Mouse (Mus musculus) hindbrain, postnatal 0 days (tissue): Measurements from ENCODE around the gene Zc3h12a. TPM values are rescaled to one million over a fixed set of nuclear protein-coding genes. Genes with fewer than 3 reads are reported as not detected.

Source experiments
- ATAC-seq: fragments of 200-750 bp; cut with Nextera tagmentation; 2 replicates; pipeline ENCODE4 v1.8.0; 2017; ENCODE audit warnings: mild to moderate bottlenecking, moderate TSS enrichment, moderate library complexity
- DNase-seq: peaks from one replicate; pipeline ENCODE4 v3.0.0-alpha.2; 2015; ENCODE audit warnings: low spot score
- H3K27ac ChIP-seq: fragments of 300-500 bp; sonication (generic); 2 replicates; pipeline ENCODE4 v1.5.1; 2014; ENCODE audit warnings: mild to moderate bottlenecking
- H3K27me3 ChIP-seq: fragments of 300-500 bp; sonication (generic); 2 replicates; pipeline ENCODE4 v1.6.1; 2014; ENCODE audit warnings: low read length, mixed read lengths; ENCODE audit not compliant: insufficient read depth
- H3K36me3 ChIP-seq: fragments of 300-500 bp; sonication (generic); 2 replicates; pipeline ENCODE4 v1.6.1; 2014; ENCODE audit warnings: low read length, mixed read lengths; ENCODE audit not compliant: insufficient read depth
- H3K4me1 ChIP-seq: fragments of 300-500 bp; sonication (generic); 2 replicates; pipeline ENCODE4 v1.6.1; 2014; ENCODE audit warnings: antibody characterized with exemption, low read length, mixed read lengths; ENCODE audit not compliant: insufficient read depth
- H3K4me2 ChIP-seq: fragments of 300-500 bp; sonication (generic); 2 replicates; pipeline ENCODE4 v1.6.1; 2014; ENCODE audit warnings: low read depth, mild to moderate bottlenecking, low read length, moderate library complexity, mixed read lengths
- H3K4me3 ChIP-seq: fragments of 300-500 bp; sonication (generic); 2 replicates; pipeline ENCODE4 v1.5.1; 2014; ENCODE audit warnings: low read length
- H3K9ac ChIP-seq: fragments of 300-500 bp; sonication (generic); replicated peaks from 2 replicates; pipeline ENCODE4 v1.6.1; 2014; ENCODE audit warnings: mild to moderate bottlenecking, low read length, moderate library complexity, mixed read lengths
- H3K9me3 ChIP-seq: fragments of 300-500 bp; sonication (generic); 2 replicates; pipeline ENCODE4 v1.6.1; 2016; ENCODE audit warnings: low read length, mixed read lengths
- CTCF ChIP-seq: IDR thresholded peaks from 2 replicates; pipeline ENCODE4 v1.5.1; 2016; ENCODE audit warnings: antibody characterized with exemption, control low read depth, low read depth
- WGBS: fragments of 180-500 bp; shearing (Covaris S2); extraction: QIAGEN DNeasy Blood & Tissue Kit; methylation state at CpG from one replicate; pipeline ENCODE4 v1.1.7; 2014; 5-methylcytosine and 5-hydroxymethylcytosine counted together
- polyA plus RNA-seq: library from polyadenylated mRNA; unstranded; fragments of >200 nt; fragmentation: Nextera tagmentation; extraction: Ambion mirVana; gene quantifications from 2 replicates; pipeline ENCODE4 v1.2.1, GENCODE M21; 2015
- total RNA-seq: library from RNA; depleted of rRNA; stranded (reverse); fragments of >200 nt; gene quantifications from 2 replicates; pipeline ENCODE4 v1.2.3, GENCODE M21; 2014

Zc3h12a gene
- total and polyA plus RNA-seq, 2 experiments from 2014 or later, result 0.31 TPM; not detected in 1

DNA sequence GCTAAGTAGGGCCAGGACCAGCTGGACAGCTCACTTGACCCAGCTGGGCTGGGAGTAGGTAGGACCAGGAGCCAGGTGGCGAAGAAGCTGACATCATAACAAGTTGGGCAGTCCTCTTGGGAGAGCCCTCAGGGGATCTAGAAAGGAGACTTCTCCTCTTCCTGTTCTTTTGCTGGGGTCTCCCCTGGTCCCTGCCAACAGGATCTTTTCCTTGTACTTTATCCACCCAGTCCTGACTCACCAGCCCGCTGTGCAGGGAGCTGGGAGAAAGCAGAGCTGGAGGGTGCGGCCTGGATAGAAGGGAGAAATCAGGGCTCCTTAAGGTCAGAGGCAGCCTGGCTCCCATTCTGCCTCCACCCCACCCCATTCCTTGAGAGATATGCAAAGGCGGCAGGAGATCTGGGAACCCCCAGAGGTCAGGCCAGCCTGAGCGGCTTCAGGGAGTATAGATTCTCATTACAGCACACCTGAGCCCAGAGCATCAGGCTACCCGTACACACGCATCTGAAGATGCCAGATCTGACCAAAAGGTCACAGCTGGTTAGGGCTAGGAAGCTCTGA, 2.2 kb downstream of the Zc3h12a start:
- 74% methylated on average over 7 of the region's 7 CpGs for WGBS
- no peak for ATAC-seq
- DNase-seq, result no peak
- Histone ChIP-seq H3K4me1 (0 out of 2 replicates have a peak, but pooled peaks cover 6% of the 10 kb centered on the region), H3K9me3 (no peaks in the 10 kb centered on the region), H3K27me3 (no peaks in the 10 kb centered on the region), H3K9ac (no peak overlapping the region), H3K27ac (no peak overlapping the region), H3K4me3 (no peak overlapping the region), H3K4me2 (no peak overlapping the region), H3K36me3 (no peaks in the 10 kb centered on the region)
- TF ChIP-seq CTCF, result no peak

- Histone ChIP-seq H3K9me3 (no peaks in the 10 kb centered on the region), H3K9ac (no peak overlapping the region), H3K36me3 (no peaks in the 10 kb centered on the region), H3K4me3 (no peak overlapping the region), H3K4me2 (no peak overlapping the region), H3K4me1 (0 out of 2 replicates have a peak, but pooled peaks cover 6% of the 10 kb centered on the region), H3K27me3 (no peaks in the 10 kb centered on the region), H3K27ac (no peak overlapping the region)
- DNase-seq (no peak), ATAC-seq (no peak)
- no peak for TF ChIP-seq CTCF
- WGBS, result 41% methylated on average over 7 of the region's 7 CpGs
These were observed 3.0 kb downstream of the Zc3h12a start for GRCm38 (mm10) chr4:125124424-125125209.

- no peaks in the 10 kb centered on the region for H3K9me3 ChIP-seq
- TF ChIP-seq CTCF, result no peak
- H3K4me1 ChIP-seq, result 0 out of 2 replicates have a peak, but pooled peaks cover 6% of the 10 kb centered on the region
- H3K27me3 ChIP-seq, result no peaks in the 10 kb centered on the region
- no peaks in the 10 kb centered on the region for H3K36me3 ChIP-seq
- no peak overlapping the region for H3K27ac ChIP-seq
- no peak overlapping the region for H3K4me3 ChIP-seq
- 82% methylated on average over 7 of the region's 7 CpGs for WGBS
- DNase-seq (no peak), ATAC-seq (no peak)
- no peak overlapping the region for H3K9ac ChIP-seq
- H3K4me2 ChIP-seq, result no peak overlapping the region
These were observed 4.4 kb downstream of the Zc3h12a start for GRCm38 (mm10) chr4:125123279-125123671.

DNA sequence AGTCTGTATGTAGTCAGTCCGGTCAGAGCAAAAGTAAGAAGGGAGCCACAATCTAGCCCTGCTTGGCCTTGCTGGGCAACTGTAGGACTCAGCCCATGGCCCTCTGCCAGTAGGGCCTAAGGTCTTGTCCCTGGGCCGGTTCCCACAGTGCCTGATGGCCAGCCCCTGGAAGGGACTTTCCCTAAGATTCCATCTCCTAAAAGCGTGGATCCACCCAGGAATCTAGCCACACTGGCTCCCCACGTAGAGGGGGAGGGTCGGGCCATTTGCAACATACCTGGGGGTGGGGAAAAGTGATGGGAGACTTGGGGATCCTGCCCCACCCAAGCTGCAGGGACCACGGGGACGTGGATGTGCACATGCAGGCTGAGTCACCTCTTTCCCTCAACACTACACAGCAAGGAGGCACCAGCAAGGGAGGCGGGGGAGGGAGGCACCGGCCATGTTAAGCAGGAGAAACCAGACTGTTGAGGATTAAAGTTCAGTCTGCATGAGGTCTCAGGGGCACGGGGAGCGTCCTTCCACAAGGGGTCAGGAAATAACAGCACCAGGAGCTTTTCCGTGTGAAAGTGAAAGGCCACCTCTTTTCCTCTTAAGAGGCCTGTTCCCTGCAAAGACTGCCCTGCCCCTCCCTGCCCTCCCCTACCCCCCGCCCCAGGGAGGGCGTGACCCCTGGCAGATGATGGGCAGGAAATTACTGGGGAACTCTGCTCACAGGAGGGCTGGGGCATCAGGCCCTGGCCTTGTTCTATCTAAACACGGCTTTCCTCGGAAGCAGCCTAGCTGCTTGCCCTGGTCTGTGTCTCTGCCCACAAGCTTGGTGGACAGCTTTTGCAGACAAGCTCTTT, 5.0 kb downstream of the Zc3h12a start:
- 34% methylated on average over 16 of the region's 16 CpGs for WGBS
- no peak for DNase-seq
- no peak for TF ChIP-seq CTCF
- Histone ChIP-seq H3K9me3 (no peaks in the 10 kb centered on the region), H3K9ac (no peak overlapping the region), H3K27me3 (no peaks in the 10 kb centered on the region), H3K36me3 (no peaks in the 10 kb centered on the region), H3K4me1 (0 out of 2 replicates have a peak, but pooled peaks cover 6% of the 10 kb centered on the region), H3K4me2 (no peak overlapping the region), H3K4me3 (no peak overlapping the region), H3K27ac (no peak overlapping the region)
- no peak for ATAC-seq

GRCm38 (mm10) chr4:125119721-125120120, 7.9 kb downstream of the Zc3h12a start:
- H3K27ac ChIP-seq, result no peak overlapping the region
- no peaks in the 10 kb centered on the region for H3K36me3 ChIP-seq
- H3K27me3 ChIP-seq, result no peaks in the 10 kb centered on the region
- no peak overlapping the region for H3K4me2 ChIP-seq
- no peak overlapping the region for H3K9ac ChIP-seq
- H3K4me1 ChIP-seq, result peaks cover 12% of the 10 kb centered on the region; the same call in 1 of the 2 replicates
- no peak for ATAC-seq
- H3K9me3 ChIP-seq, result no peaks in the 10 kb centered on the region
- 94% methylated on average over 11 of the region's 11 CpGs for WGBS
- no peak for TF ChIP-seq CTCF
- no peak for DNase-seq
- H3K4me3 ChIP-seq, result no peak overlapping the region

DNA sequence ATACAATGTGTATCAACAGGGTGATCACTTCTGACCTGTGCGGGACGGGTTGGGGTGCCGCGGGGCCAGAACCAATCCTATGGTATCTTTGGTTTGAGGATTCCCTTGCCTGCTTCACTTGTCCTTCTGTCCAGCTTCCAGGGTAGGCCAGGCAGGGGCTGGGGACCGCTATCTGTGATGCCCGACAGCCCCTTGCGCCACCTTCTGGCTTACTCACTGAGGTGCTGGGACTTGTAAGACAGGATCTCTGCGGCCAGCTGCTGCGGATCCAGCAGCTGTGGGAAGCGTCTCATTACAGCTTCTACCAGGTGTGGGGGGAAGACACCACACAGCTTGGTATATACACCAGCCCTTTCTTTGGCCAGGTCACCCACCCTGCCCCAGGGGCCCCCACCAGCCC, 8.6 kb downstream of the Zc3h12a start:
- peak; percentile 57 for TF ChIP-seq CTCF
- Histone ChIP-seq H3K4me1 (peaks cover 12% of the 10 kb centered on the region; the same call in 1 of the 2 replicates), H3K9ac (no peak overlapping the region), H3K4me2 (no peak overlapping the region), H3K27me3 (no peaks in the 10 kb centered on the region), H3K9me3 (no peaks in the 10 kb centered on the region), H3K36me3 (no peaks in the 10 kb centered on the region), H3K4me3 (no peak overlapping the region), H3K27ac (no peak overlapping the region)
- WGBS, result 40% methylated on average over 10 of the region's 10 CpGs
- DNase-seq (peak; percentile 31), ATAC-seq (no peak)
